Mouse (Mus musculus): Measurements from ENCODE around the gene Mief2. TPM values are rescaled to one million over a fixed set of nuclear protein-coding genes. Genes with fewer than 3 reads are reported as not detected.

Mief2 gene
- polyA plus RNA-seq, 1 experiment from 2014 or later = 16.7 TPM

GRCm38 (mm10) chr11:60712040-60712439 lies 16.2 kb upstream of the Mief2 start:
- no peak for ATAC-seq (ENCODE audit: insufficient read depth, low FRiP score, low TSS enrichment)
- H3K4me3 ChIP-seq (ENCODE audit: low read depth, low read length) = no peak overlapping the region
- peaks cover 63% of the 10 kb centered on the region for H3K36me3 ChIP-seq (ENCODE audit: control insufficient read depth, insufficient read depth, low read length)
- H3K4me1 ChIP-seq (ENCODE audit: control insufficient read depth, insufficient read depth, low read length) = no peaks in the 10 kb centered on the region
- no peak for DNase-seq (ENCODE audit: low spot score)
- no peaks in the 10 kb centered on the region for H3K27me3 ChIP-seq (ENCODE audit: control insufficient read depth, insufficient read depth, low read length)
- 96% methylated on average over 18 of the region's 18 CpGs for WGBS
- no peaks in the 10 kb centered on the region for H3K9me3 ChIP-seq (ENCODE audit: control insufficient read depth, low read length)
- H3K9ac ChIP-seq (ENCODE audit: low read length) = no peak overlapping the region
- H3K4me2 ChIP-seq (ENCODE audit: low read depth) = no peak overlapping the region
- no peak overlapping the region for H3K27ac ChIP-seq (ENCODE audit: low read depth, low read length)

GRCm38 (mm10) chr11:60712639-60713255 lies 15.5 kb upstream of the Mief2 start:
- Histone ChIP-seq H3K4me1 (ENCODE audit: control insufficient read depth, insufficient read depth, low read length) (no peaks in the 10 kb centered on the region), H3K9ac (ENCODE audit: low read length) (no peak overlapping the region), H3K4me3 (ENCODE audit: low read depth, low read length) (no peak overlapping the region), H3K9me3 (ENCODE audit: control insufficient read depth, low read length) (no peaks in the 10 kb centered on the region), H3K27me3 (ENCODE audit: control insufficient read depth, insufficient read depth, low read length) (no peaks in the 10 kb centered on the region), H3K27ac (ENCODE audit: low read depth, low read length) (no peak overlapping the region), H3K36me3 (ENCODE audit: control insufficient read depth, insufficient read depth, low read length) (peaks cover 61% of the 10 kb centered on the region), H3K4me2 (ENCODE audit: low read depth) (no peak overlapping the region)
- ATAC-seq (ENCODE audit: insufficient read depth, low FRiP score, low TSS enrichment) = no peak
- 94% methylated on average over 13 of the region's 13 CpGs for WGBS
- no peak for DNase-seq (ENCODE audit: low spot score)

DNA sequence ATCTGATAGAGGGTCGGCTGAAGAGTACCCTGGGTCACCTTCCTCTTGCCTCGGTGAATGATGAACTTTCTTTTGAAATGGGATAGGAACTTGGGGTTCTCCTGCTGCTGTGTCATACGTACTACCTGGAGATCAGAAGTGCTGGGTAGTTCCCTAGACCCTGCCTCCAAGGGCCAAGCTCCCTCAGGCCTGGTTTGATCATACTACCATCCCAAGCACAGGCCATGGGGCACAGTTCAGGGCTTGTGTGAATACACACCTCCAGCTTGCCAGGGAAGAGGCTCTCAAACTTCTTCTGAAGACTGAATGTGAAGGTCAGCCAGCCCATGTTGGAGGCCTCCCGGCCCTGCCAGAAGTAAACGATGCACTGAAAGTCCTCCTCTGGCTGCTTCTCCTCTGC lies 12.4 kb upstream of the Mief2 start:
- H3K9ac ChIP-seq (ENCODE audit: low read length) = no peak overlapping the region
- H3K27ac ChIP-seq (ENCODE audit: low read depth, low read length) = no peak overlapping the region
- no peaks in the 10 kb centered on the region for H3K4me1 ChIP-seq (ENCODE audit: control insufficient read depth, insufficient read depth, low read length)
- H3K27me3 ChIP-seq (ENCODE audit: control insufficient read depth, insufficient read depth, low read length) = no peaks in the 10 kb centered on the region
- DNase-seq (ENCODE audit: low spot score) (no peak), ATAC-seq (ENCODE audit: insufficient read depth, low FRiP score, low TSS enrichment) (no peak)
- no peak overlapping the region for H3K4me2 ChIP-seq (ENCODE audit: low read depth)
- 85% methylated on average over 5 of the region's 5 CpGs for WGBS
- no peaks in the 10 kb centered on the region for H3K9me3 ChIP-seq (ENCODE audit: control insufficient read depth, low read length)
- no peak overlapping the region for H3K4me3 ChIP-seq (ENCODE audit: low read depth, low read length)
- peaks cover 56% of the 10 kb centered on the region for H3K36me3 ChIP-seq (ENCODE audit: control insufficient read depth, insufficient read depth, low read length)

GRCm38 (mm10) chr11:60719263-60719662 lies 8.9 kb upstream of the Mief2 start:
- WGBS = 88% methylated on average over 5 of the region's 5 CpGs
- DNase-seq (ENCODE audit: low spot score) (no peak), ATAC-seq (ENCODE audit: insufficient read depth, low FRiP score, low TSS enrichment) (no peak)
- H3K27ac ChIP-seq (ENCODE audit: low read depth, low read length) = no peak overlapping the region
- no peak overlapping the region for H3K4me2 ChIP-seq (ENCODE audit: low read depth)
- H3K9me3 ChIP-seq (ENCODE audit: control insufficient read depth, low read length) = no peaks in the 10 kb centered on the region
- peaks cover 43% of the 10 kb centered on the region for H3K36me3 ChIP-seq (ENCODE audit: control insufficient read depth, insufficient read depth, low read length)
- H3K27me3 ChIP-seq (ENCODE audit: control insufficient read depth, insufficient read depth, low read length) = no peaks in the 10 kb centered on the region
- H3K9ac ChIP-seq (ENCODE audit: low read length) = no peak overlapping the region
- no peak overlapping the region for H3K4me3 ChIP-seq (ENCODE audit: low read depth, low read length)
- H3K4me1 ChIP-seq (ENCODE audit: control insufficient read depth, insufficient read depth, low read length) = no peaks in the 10 kb centered on the region

DNA sequence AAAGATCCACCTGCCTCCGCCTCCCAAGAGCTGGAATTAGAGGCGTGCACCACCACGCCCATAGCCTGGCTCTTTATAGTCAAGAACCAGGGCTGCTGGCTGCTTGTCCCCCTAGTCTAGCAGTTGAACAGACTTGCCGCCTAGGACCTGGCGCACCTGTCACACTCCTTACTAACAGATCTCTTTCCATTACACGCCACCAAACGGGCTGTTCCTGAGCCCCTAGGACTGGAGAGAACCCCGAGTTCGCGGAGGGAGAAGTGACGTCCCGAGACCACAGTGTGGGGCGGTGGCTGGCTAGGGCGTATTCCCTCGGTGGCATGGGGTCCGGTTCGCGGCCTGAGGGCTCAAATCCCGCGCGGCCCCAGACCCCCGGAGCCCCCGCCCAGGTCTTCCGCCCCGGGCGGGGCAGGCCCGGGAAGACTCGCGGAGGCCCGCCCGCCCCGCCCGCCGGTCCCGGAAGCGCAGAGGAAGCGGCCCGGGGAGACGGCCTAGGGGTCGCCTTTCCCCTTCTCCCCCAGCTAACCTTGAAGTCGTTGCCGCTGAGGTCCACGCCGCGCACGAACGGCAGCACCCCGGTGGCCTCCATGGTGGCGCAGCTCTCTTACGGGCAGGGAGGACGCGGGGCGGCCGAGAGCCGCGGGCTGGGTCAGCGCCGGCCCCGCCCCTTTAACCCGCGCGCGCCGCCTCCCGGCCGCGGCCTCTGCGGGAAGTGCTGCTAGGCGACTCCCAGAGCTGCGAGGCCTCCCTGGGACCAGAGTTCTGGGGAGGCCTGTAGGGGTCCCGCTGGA lies 1.4 kb upstream of the Mief2 start, which contains the start of gene Flii:
Flii (minus strand) TSS at position 663 of the 791 bp plus-strand sequence.
- Histone ChIP-seq H3K4me1 (ENCODE audit: control insufficient read depth, insufficient read depth, low read length) (peaks cover 4% of the 10 kb centered on the region; the same call in 1 of the 2 replicates), H3K4me2 (ENCODE audit: low read depth) (peak within 1 kb of the TSS; percentile 67), H3K4me3 (ENCODE audit: low read depth, low read length) (peak within 1 kb of the TSS; percentile 67), H3K36me3 (ENCODE audit: control insufficient read depth, insufficient read depth, low read length) (peaks cover 11% of the 10 kb centered on the region), H3K9me3 (ENCODE audit: control insufficient read depth, low read length) (no peaks in the 10 kb centered on the region), H3K9ac (ENCODE audit: low read length) (peak within 1 kb of the TSS; percentile 73), H3K27me3 (ENCODE audit: control insufficient read depth, insufficient read depth, low read length) (no peaks in the 10 kb centered on the region), H3K27ac (ENCODE audit: low read depth, low read length) (peak within 1 kb of the TSS; percentile 30)
- under 1% methylated on average over 70 of the region's 71 CpGs for WGBS
- peak; percentile 88 for DNase-seq (ENCODE audit: low spot score)
- ATAC-seq (ENCODE audit: insufficient read depth, low FRiP score, low TSS enrichment) = peak; percentile 76

DNA sequence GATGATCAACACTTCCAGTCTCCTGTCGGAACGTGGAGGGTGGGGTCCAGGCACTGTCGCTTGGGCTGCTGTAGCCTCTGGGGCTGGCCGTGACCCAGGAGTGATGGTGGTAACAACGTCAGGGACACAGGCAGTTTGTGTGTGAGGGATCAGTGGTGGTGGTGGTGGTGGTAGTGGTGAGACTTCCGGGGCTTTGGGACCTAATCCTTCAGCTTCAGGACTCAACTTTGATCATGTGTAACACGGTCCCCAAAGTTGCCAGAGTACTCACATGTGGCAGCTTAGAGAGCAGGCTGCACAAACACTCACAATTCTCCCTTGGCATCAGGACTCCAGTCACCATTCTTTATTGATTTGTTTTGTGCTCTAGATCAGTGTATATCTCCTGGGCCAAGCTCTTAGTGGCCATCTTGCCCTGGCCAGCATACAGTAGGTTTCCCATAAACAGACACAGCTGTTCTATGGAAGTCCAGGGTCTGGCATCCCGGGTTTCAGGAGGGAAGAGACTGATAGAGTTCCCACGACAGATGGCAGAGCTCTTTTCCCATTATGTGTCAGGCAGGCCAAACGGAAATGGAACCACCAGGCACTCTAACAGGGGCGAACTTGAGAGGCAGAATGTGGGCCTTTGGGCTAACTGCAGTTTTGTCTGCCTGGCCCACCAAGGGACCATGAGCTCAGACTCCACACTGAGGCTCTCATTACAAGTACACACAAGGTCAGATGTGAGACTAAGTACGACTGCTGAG lies 632 bp upstream of the Mief2 start:
- WGBS = 6% methylated on average over 12 of the region's 12 CpGs
- no peak for DNase-seq (ENCODE audit: low spot score)
- peaks cover 6% of the 10 kb centered on the region for H3K36me3 ChIP-seq (ENCODE audit: control insufficient read depth, insufficient read depth, low read length)

DNA sequence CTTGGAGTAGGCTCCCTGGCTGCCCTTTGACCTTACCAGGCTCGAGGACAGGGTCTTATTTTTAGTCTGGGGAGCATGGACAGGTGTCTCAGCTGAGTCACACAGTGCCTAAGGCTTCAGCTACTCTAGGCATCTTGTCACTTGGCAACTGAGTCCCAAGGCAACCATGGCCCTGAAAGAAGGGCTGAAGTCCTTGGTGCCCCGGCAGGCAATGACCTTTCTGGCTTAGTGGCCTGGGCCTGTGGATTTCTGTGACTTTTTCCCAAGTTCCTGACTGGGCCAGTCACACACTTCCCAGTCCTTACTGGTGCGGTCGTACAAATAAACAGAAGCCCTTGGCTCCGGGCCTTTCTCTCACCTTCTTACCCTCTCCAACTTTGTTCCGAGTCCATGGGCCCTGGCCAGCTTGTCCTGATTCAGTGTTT lies 1.0 kb downstream of the Mief2 start:
- Histone ChIP-seq H3K9ac (ENCODE audit: low read length) (no peak overlapping the region), H3K36me3 (ENCODE audit: control insufficient read depth, insufficient read depth, low read length) (peaks cover 4% of the 10 kb centered on the region), H3K27me3 (ENCODE audit: control insufficient read depth, insufficient read depth, low read length) (no peaks in the 10 kb centered on the region), H3K4me3 (ENCODE audit: low read depth, low read length) (peak overlapping the region; percentile 67; the same call in 1 of the 2 replicates), H3K9me3 (ENCODE audit: control insufficient read depth, low read length) (no peaks in the 10 kb centered on the region), H3K4me2 (ENCODE audit: low read depth) (peak overlapping the region; percentile 67), H3K27ac (ENCODE audit: low read depth, low read length) (no peak overlapping the region), H3K4me1 (ENCODE audit: control insufficient read depth, insufficient read depth, low read length) (peaks cover 4% of the 10 kb centered on the region; the same call in 1 of the 2 replicates)
- WGBS = 84% methylated on average over 6 of the region's 6 CpGs
- DNase-seq (ENCODE audit: low spot score) (no peak), ATAC-seq (ENCODE audit: insufficient read depth, low FRiP score, low TSS enrichment) (no peak)

More for the DNA sequence above, 632 bp upstream of the Mief2 start:
- Histone ChIP-seq H3K4me2 (ENCODE audit: low read depth) (peak overlapping the region; percentile 67), H3K9me3 (ENCODE audit: control insufficient read depth, low read length) (no peaks in the 10 kb centered on the region), H3K27me3 (ENCODE audit: control insufficient read depth, insufficient read depth, low read length) (no peaks in the 10 kb centered on the region), H3K4me1 (ENCODE audit: control insufficient read depth, insufficient read depth, low read length) (peaks cover 4% of the 10 kb centered on the region; the same call in 1 of the 2 replicates), H3K27ac (ENCODE audit: low read depth, low read length) (peak overlapping the region; percentile 30), H3K9ac (ENCODE audit: low read length) (peak overlapping the region; percentile 73), H3K4me3 (ENCODE audit: low read depth, low read length) (peak overlapping the region; percentile 67)
- peak; percentile 54 for ATAC-seq (ENCODE audit: insufficient read depth, low FRiP score, low TSS enrichment)

DNA sequence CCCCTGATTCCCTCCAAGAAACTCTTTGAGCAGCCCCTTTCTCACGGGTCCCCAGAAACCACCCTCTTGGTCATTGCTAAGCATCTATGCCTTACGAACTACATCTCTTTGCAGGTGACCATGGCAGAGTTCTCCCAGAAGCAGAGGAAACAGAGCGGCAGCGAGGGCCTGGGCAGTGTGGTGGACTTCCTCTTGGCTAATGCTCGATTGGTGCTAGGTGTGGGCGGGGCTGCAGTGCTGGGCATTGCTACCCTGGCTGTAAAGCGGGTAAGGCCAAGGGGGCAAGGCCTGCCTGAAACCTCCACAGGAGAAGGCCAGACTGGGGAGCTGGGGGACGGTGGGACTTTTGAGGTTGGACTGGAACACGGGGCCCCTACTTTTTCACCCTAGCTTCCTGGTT lies 2.0 kb downstream of the Mief2 start:
- Histone ChIP-seq H3K9ac (ENCODE audit: low read length) (no peak overlapping the region), H3K9me3 (ENCODE audit: control insufficient read depth, low read length) (no peaks in the 10 kb centered on the region), H3K27me3 (ENCODE audit: control insufficient read depth, insufficient read depth, low read length) (no peaks in the 10 kb centered on the region), H3K4me2 (ENCODE audit: low read depth) (no peak overlapping the region), H3K36me3 (ENCODE audit: control insufficient read depth, insufficient read depth, low read length) (peaks cover 2% of the 10 kb centered on the region; the same call in 1 of the 2 replicates), H3K4me3 (ENCODE audit: low read depth, low read length) (no peak overlapping the region), H3K27ac (ENCODE audit: low read depth, low read length) (no peak overlapping the region), H3K4me1 (ENCODE audit: control insufficient read depth, insufficient read depth, low read length) (peaks cover 4% of the 10 kb centered on the region; the same call in 1 of the 2 replicates)
- DNase-seq (ENCODE audit: low spot score) (no peak), ATAC-seq (ENCODE audit: insufficient read depth, low FRiP score, low TSS enrichment) (no peak)
- WGBS = 80% methylated on average over 9 of the region's 9 CpGs

Data from neural tube, embryonic 11.5 days (tissue).